Mouse (Mus musculus) lung, embryonic 14.5 days (tissue): Measurements from ENCODE around the gene Mgat4a. TPM values are rescaled to one million over a fixed set of nuclear protein-coding genes. Genes with fewer than 3 reads are reported as not detected.
A peak's percentile ranks its signal among the peaks of the same experiment; 100 is the strongest.

ENCODE experiments used
- ATAC-seq: fragments of 200-750 bp; cut with Nextera tagmentation; 2 replicates; pipeline ENCODE4 v1.8.0; 2017; ENCODE audit warnings: mild to moderate bottlenecking, moderate TSS enrichment, moderate library complexity; ENCODE audit not compliant: insufficient read depth
- DNase-seq: peaks from one replicate; pipeline ENCODE4 v3.0.0-alpha.2; 2015
- H3K27ac ChIP-seq: fragments of 300-500 bp; sonication (generic); 2 replicates; pipeline ENCODE4 v1.5.1; 2014; ENCODE audit warnings: low read depth, mild to moderate bottlenecking, moderate library complexity
- H3K27me3 ChIP-seq: fragments of 300-500 bp; sonication (generic); 2 replicates; pipeline ENCODE4 v1.6.1; 2014; ENCODE audit warnings: low read length, control low read depth; ENCODE audit not compliant: insufficient read depth
- H3K36me3 ChIP-seq: fragments of 300-500 bp; sonication (generic); 2 replicates; pipeline ENCODE4 v1.6.1; 2014; ENCODE audit warnings: control low read depth; ENCODE audit not compliant: insufficient read depth
- H3K4me1 ChIP-seq: fragments of 300-500 bp; sonication (generic); 2 replicates; pipeline ENCODE4 v1.6.1; 2014; ENCODE audit warnings: antibody characterized with exemption, control low read depth; ENCODE audit not compliant: insufficient read depth
- H3K4me2 ChIP-seq: fragments of 300-500 bp; sonication (generic); 2 replicates; pipeline ENCODE4 v1.6.1; 2014; ENCODE audit warnings: mild to moderate bottlenecking
- H3K4me3 ChIP-seq: fragments of 300-500 bp; sonication (generic); 2 replicates; pipeline ENCODE4 v1.5.1; 2014; ENCODE audit warnings: low read depth, low read length
- H3K9ac ChIP-seq: fragments of 300-500 bp; sonication (generic); 2 replicates; pipeline ENCODE4 v1.6.1; 2014
- H3K9me3 ChIP-seq: fragments of 300-500 bp; sonication (generic); 2 replicates; pipeline ENCODE4 v1.6.1; 2016; ENCODE audit warnings: low read depth, low read length, control low read depth
- CTCF ChIP-seq: IDR thresholded peaks from 2 replicates; pipeline ENCODE4 v1.5.1; 2016; ENCODE audit warnings: antibody characterized with exemption, low read depth
- WGBS: fragments of 180-500 bp; shearing (Covaris S2); extraction: QIAGEN DNeasy Blood & Tissue Kit; methylation state at CpG from one replicate; pipeline ENCODE4 v1.1.7; 2014; 5-methylcytosine and 5-hydroxymethylcytosine counted together
- polyA plus RNA-seq: library from polyadenylated mRNA; unstranded; fragments of >200 nt; fragmentation: Nextera tagmentation; extraction: Ambion mirVana; gene quantifications from 2 replicates; pipeline ENCODE4 v1.2.1, GENCODE M21; 2014

The Mgat4a gene
- polyA plus RNA-seq, 1 experiment from 2014 or later, result 6.0 TPM

- H3K4me2 ChIP-seq, result peak overlapping the region; percentile 69
- under 1% methylated on average over 40 of the region's 40 CpGs for WGBS
- ATAC-seq, result peak; percentile 51; the same call in 1 of the 2 replicates
- peak overlapping the region; percentile 88 for H3K4me3 ChIP-seq
- no peaks in the 10 kb centered on the region for H3K9me3 ChIP-seq
- no peak for TF ChIP-seq CTCF
- H3K9ac ChIP-seq, result peak overlapping the region; percentile 83
- no peaks in the 10 kb centered on the region for H3K27me3 ChIP-seq
- peak overlapping the region; percentile 83 for H3K27ac ChIP-seq
- H3K36me3 ChIP-seq, result peaks cover 34% of the 10 kb centered on the region
- H3K4me1 ChIP-seq, result 0 out of 2 replicates have a peak, but pooled peaks cover 3% of the 10 kb centered on the region
- DNase-seq, result no peak
These were observed 110.4 kb downstream of the Mgat4a start for GRCm38 (mm10) chr1:37430297-37430840.

- Histone ChIP-seq H3K36me3 (peaks cover 32% of the 10 kb centered on the region), H3K4me2 (peak within 1 kb of the TSS; percentile 69), H3K27ac (peak within 1 kb of the TSS; percentile 83), H3K9me3 (no peaks in the 10 kb centered on the region), H3K4me3 (peak within 1 kb of the TSS; percentile 88), H3K27me3 (no peaks in the 10 kb centered on the region), H3K4me1 (0 out of 2 replicates have a peak, but pooled peaks cover 3% of the 10 kb centered on the region), H3K9ac (peak within 1 kb of the TSS; percentile 83)
- TF ChIP-seq CTCF, result peak; percentile 45; the same call in 1 of the 2 replicates
- peak; percentile 98 for DNase-seq
- peak; percentile 99 for ATAC-seq
- 2% methylated on average over 57 of the region's 57 CpGs for WGBS
These were observed 111.2 kb downstream of the Mgat4a start, which contains the start of the genes Coa5 and Unc50 for GRCm38 (mm10) chr1:37429366-37430296. Coa5 (minus strand) TSS chr1:37430103. Unc50 (plus strand) TSS chr1:37430139.

DNA sequence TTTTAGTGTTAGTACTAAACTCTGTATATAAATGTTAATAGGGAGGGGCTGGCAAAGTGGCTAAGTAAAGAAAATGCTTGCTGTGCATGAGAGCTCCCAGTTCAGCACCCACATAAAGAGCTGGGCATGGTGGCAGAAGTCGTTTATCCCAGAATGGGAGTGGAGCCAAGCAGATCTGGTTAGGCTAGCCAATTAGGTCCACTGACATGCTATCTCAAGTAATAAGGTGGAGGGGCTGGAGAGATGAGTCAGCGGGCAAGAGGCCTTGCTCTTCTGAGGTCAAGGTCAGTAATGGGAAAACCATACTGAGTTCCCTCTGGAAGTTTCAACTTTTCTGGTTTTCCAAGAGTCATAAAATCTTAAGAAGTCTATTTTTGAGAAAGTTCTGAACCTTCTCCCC, 111.9 kb downstream of the Mgat4a start:
- DNase-seq (no peak), ATAC-seq (no peak)
- TF ChIP-seq CTCF, result no peak
- H3K4me2 ChIP-seq, result peak overlapping the region; percentile 69
- H3K4me3 ChIP-seq, result peak overlapping the region; percentile 88
- no peaks in the 10 kb centered on the region for H3K9me3 ChIP-seq
- H3K27me3 ChIP-seq, result no peaks in the 10 kb centered on the region
- peak overlapping the region; percentile 83 for H3K9ac ChIP-seq
- H3K36me3 ChIP-seq, result peaks cover 35% of the 10 kb centered on the region
- H3K4me1 ChIP-seq, result 0 out of 2 replicates have a peak, but pooled peaks cover 3% of the 10 kb centered on the region
- 79% methylated on average over 2 of the region's 2 CpGs for WGBS
- no peak overlapping the region for H3K27ac ChIP-seq

- Histone ChIP-seq H3K27ac (no peak overlapping the region), H3K4me2 (no peak overlapping the region), H3K36me3 (peaks cover 21% of the 10 kb centered on the region), H3K4me1 (0 out of 2 replicates have a peak, but pooled peaks cover 3% of the 10 kb centered on the region), H3K9ac (no peak overlapping the region), H3K9me3 (no peaks in the 10 kb centered on the region; the same call in 1 of the 2 replicates), H3K4me3 (no peak overlapping the region), H3K27me3 (no peaks in the 10 kb centered on the region)
- no peak for ATAC-seq
- DNase-seq, result no peak
- WGBS, result 94% methylated on average over 8 of the region's 8 CpGs
- TF ChIP-seq CTCF, result no peak
These were observed 113.5 kb downstream of the Mgat4a start for GRCm38 (mm10) chr1:37427144-37427875.

DNA sequence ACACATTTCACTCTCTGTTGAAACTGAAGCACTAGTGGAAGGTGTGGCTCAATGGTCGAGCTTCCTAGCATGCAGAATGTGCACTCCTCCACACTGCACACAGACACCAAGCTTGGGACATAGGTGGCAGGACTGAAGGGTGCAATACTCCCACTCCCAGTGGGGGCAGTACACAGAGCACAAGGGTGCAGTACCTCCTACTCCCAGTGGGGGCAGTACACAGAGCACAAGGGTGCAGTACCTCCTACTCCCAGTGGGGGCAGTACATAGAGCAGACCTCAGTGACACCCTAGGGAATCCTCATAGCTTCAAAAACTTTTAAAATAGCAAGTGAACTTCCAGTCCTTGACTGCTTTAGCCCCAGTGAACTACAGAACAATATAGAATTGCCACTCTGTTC, 121.4 kb downstream of the Mgat4a start:
- WGBS, result 86% methylated on average over 1 of the region's 1 CpGs
- no peak overlapping the region for H3K27ac ChIP-seq
- no peaks in the 10 kb centered on the region for H3K4me1 ChIP-seq
- H3K4me2 ChIP-seq, result no peak overlapping the region
- H3K4me3 ChIP-seq, result no peak overlapping the region
- no peaks in the 10 kb centered on the region; the same call in 1 of the 2 replicates for H3K9me3 ChIP-seq
- DNase-seq (peak; percentile 20), ATAC-seq (no peak)
- TF ChIP-seq CTCF, result peak; percentile 97
- peaks cover 25% of the 10 kb centered on the region for H3K36me3 ChIP-seq
- no peak overlapping the region for H3K9ac ChIP-seq
- no peaks in the 10 kb centered on the region for H3K27me3 ChIP-seq

GRCm38 (mm10) chr1:37415394-37415793, 125.4 kb downstream of the Mgat4a start:
- Histone ChIP-seq H3K9me3 (no peaks in the 10 kb centered on the region), H3K27me3 (no peaks in the 10 kb centered on the region), H3K4me2 (no peak overlapping the region), H3K9ac (no peak overlapping the region), H3K4me3 (no peak overlapping the region), H3K27ac (no peak overlapping the region), H3K36me3 (peaks cover 18% of the 10 kb centered on the region), H3K4me1 (no peaks in the 10 kb centered on the region)
- no peak for ATAC-seq
- DNase-seq, result no peak
- TF ChIP-seq CTCF, result no peak
- WGBS, result 87% methylated on average over 1 of the region's 1 CpGs

DNA sequence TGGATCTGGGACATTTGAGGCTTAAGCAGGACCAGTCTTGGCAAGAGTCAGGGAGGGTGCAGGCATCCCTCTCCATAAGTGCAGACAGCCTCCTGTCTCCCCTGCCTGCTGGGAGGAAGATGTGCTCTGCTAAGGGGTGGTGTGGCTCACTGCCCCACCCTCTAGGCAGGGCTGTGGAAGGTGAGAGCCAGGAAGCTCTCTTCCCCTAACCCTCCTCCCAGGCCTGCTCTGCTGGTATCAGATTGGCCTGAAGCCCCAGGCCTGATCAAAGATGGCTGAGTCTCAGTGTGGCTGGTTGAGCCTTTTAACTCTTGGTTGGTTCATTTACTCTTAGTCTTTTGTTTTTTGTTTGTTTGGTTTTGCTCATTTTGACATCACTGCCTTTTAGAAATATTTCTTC, 131.2 kb downstream of the Mgat4a start:
- Histone ChIP-seq H3K9ac (no peak overlapping the region), H3K9me3 (no peaks in the 10 kb centered on the region), H3K4me2 (no peak overlapping the region), H3K27ac (no peak overlapping the region), H3K4me1 (no peaks in the 10 kb centered on the region), H3K36me3 (no peaks in the 10 kb centered on the region), H3K4me3 (no peak overlapping the region), H3K27me3 (no peaks in the 10 kb centered on the region)
- DNase-seq (no peak), ATAC-seq (no peak)
- TF ChIP-seq CTCF, result no peak
